Mouse (Mus musculus): ENCODE results near the gene Fkbp5.

DNA sequence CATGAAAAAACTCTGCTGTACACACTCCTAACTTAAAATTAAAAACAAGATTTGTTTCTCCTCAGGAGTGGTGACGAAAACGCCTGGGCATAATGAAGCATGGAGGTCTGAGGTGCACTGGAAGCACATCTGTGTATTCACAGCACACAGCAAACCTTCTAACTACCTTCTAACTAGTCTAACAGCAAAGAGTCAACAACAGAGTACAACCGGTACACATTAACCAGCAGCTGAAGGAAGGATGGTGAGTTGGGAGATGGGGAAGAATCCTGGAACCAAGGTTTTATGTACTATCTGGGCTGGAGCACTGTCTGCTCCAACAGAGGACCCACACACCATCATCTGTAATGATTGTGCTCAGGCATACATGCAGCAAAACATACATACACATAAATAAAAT, 65.4 kb downstream of the Fkbp5 start:
- TF ChIP-seq POLR2A (IDR thresholded peaks at IDR 0.05; ENCODE audit: extremely low read depth, insufficient read depth, low read length) = no peak
- TF ChIP-seq CTCF (IDR thresholded peaks at IDR 0.05; ENCODE audit: low read depth, low read length) = no peak

All from liver, adult 2 months (tissue).